Mouse (Mus musculus): Measurements from ENCODE around the gene Gm6657.
A peak's percentile ranks its signal among the peaks of the same experiment; 100 is the strongest.

Gene Gm6657

GRCm38 (mm10) chr12:78193942-78194341, at the start of gene Gm6657:
Gene Gm6657, plus strand, starts transcription at chr12:78194242.
- DNase-seq: no peak

GRCm38 (mm10) chr12:78153308-78154002, 40.6 kb upstream of the Gm6657 start:
- no peak for DNase-seq

DNA sequence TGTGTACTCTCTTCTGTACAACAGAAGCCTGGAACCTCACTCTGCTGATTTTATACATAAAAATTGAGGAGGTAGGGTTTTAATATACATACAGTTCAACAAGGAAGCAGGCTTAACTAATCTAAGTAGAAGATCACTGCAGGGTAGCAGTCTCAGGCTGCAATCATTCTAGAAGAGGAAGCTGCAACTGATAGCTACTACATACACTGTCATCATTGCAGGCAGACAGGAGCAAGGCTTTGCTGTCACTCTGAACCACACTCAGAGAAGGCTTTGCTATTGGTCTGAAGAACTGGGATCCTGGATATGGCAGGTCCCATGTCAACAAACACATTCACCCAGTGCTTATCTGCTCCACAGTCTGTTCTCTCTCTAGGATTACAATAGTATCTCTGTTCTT, 23.9 kb upstream of the Gm6657 start:
- DNase-seq: no peak

GRCm38 (mm10) chr12:78173945-78174344, 20.1 kb upstream of the Gm6657 start:
- DNase-seq: no peak

- DNase-seq: no peak
Measured at GRCm38 (mm10) chr12:78174671-78175070, 19.4 kb upstream of the Gm6657 start.

DNA sequence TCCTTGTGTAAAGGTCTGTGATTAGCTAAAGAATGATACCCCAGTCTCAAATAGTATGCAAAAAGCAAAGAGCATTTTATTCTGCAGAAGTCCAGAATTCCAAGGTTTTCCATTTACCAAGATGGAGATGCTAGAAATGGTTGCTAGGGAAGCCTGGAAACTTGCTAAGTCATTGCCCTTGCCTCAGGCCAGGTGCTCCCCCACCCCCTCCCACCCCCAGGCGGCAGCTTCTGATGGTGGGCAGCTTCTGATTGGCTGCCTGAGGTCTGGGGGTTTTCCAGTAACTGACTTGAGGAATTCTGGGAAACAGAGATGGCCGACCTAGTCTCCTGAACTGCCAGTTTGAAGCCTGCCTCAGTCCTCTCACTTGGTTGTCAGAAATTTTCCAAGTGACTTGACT, 12.6 kb upstream of the Gm6657 start:
- no peak for DNase-seq

DNA sequence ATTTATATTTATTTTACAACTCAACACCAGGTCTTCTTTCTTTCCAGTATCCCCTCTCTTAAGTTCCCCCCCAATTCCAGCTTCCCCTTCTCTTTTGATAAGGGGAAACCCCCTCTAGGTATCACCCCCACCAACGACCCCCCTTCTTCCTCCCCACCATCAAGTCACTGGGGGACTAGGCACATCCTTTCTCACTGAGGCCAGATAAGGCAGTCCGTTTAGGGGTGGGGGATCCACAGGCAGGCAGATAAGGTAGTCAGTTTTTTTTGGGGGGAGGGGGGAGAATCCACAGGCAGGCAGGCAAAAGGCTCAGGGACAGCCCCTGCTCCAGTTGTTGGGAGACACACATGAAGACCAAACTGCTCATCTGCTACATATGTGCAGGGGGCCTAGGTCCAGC, 1.3 kb downstream of the Gm6657 start:
- no peak for DNase-seq

- DNase-seq: no peak
Measured at GRCm38 (mm10) chr12:78203646-78204045, 9.6 kb downstream of the Gm6657 start.

- peak; percentile 59 for DNase-seq
Measured at GRCm38 (mm10) chr12:78205915-78206570, 12.0 kb downstream of the Gm6657 start.

GRCm38 (mm10) chr12:78206571-78206960, 12.5 kb downstream of the Gm6657 start:
- no peak for DNase-seq

DNA sequence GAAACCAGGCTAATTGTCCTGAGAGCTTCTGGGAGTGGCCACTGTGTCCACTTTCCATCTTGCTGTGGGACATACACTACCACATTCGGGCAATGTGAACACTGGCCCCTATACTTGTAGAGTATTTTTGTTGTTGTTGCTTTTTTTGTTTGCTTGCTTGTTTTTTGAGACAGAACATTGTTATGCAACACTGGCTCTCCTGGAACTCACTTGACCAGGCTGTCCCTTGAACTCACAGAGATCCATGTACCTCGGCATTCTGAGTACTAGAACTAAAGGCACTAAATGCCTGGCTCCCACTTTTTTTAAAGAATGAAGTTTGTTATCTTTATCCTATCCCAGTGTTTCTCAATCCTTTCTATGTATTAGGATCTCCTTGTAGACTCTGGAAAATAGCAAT, 15.8 kb downstream of the Gm6657 start:
- no peak for DNase-seq

- DNase-seq: no peak
Measured at GRCm38 (mm10) chr12:78215490-78215889, 21.4 kb downstream of the Gm6657 start.

DNA sequence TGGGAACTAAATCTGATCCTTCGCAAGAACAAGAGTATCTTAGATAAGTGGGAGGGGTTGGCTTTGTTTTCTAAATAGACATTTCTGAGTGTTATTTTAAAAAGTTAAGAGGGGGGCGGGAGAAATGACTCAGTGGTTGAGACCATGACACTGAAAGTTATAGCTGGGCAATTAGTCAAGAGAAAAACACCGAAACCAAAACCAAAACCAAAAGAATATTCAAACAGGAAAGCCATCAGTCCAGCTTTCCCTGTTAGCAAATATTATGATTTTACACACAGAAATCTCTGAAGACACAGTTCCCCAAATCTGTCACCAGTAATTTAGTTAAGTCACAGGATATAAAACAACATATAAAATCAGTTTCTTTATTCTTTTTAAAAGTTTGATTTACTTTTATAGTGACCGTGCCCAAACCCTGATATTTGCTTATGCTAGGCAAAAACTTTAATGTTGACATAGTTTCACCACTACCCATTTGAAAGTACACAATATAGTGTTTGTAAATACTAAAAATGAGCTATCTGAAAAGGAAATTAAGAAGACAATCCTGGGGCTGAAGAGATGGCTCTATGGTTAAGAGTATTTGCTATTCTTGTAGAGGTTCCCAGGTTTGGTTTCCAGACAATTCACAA, 25.3 kb downstream of the Gm6657 start:
- DNase-seq: no peak

DNA sequence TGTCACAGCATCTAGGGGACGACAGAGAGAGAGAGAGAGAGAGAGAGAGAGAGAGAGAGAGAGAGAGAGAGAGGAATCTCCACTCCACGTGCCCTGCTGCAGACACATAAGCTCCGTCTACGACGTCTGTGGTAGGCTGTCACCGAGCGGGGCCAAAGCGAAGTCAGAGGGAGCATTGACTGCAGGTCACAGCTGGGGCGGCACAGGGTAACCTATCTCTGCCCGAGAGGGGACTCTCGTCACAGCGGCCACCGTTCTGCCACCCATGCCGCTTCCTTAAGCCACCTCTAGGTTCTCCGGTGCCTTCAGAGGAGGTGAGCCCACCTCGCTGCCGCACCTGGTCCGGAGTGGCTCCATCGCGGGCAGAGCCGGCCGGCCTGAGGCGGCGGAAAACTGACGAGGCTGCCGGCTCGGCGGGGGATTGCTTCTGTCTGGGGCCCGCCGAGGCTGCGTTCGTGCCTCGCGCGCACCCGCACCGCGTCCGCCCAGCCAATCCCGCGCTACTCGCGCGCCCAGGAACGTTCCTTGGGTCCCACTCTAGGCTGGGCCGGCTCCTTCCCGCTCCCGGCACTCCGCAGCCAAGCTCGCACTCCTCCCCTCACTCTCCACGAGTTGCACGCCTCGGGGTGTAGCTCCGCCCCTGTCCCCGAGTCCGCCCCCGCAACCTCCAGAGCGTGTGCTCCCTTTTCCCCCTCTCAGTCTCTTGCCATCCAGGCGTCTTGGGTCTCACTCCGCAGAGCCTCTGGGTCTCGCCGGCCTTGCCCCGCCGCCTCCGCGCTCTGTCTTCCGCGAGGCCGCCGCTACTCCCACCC, 31.9 kb downstream of the Gm6657 start, which contains the start of gene Gphn:
Gene Gphn (plus strand): TSS at position 673 of the 812 bp plus-strand sequence.
- peak; percentile 95 for DNase-seq

GRCm38 (mm10) chr12:78226519-78226875, 32.5 kb downstream of the Gm6657 start:
- DNase-seq: peak; percentile 92

GRCm38 (mm10) chr12:78227021-78227932, 33.2 kb downstream of the Gm6657 start:
- peak; percentile 72 for DNase-seq

GRCm38 (mm10) chr12:78228139-78228538, 34.1 kb downstream of the Gm6657 start:
- DNase-seq: no peak

DNA sequence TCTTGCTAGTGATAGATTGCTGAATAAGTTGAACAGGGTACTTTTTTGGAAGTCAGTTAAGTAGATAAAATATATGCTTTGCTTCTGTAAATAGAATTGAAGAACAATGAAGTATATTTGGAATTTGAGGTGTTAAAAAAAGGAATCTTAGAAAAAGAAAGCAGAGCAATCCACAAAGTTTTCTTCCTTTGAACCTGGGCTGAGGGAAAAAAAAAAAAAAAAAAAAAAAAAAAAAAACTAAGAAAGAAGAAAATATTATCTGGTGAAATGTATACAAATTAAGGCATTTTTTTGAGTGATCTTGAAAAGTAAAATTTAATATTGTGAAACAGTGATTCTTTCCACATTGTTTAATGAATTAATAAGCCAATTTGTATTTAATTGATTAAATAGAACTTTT, 38.5 kb downstream of the Gm6657 start:
- no peak for DNase-seq

GRCm38 (mm10) chr12:78248366-78248765, 54.3 kb downstream of the Gm6657 start:
- no peak for DNase-seq

- no peak for DNase-seq
Measured at GRCm38 (mm10) chr12:78249151-78249550, 55.1 kb downstream of the Gm6657 start.
